Mouse (Mus musculus) kidney, adult 2 months (tissue): Measurements from ENCODE around the gene 3110040N11Rik.

Source experiments
- CTCF ChIP-seq: fragments of 200-500 bp; conservative IDR thresholded peaks from 2 replicates; pipeline ENCODE4 v1.5.1; 2011; ENCODE audit warnings: low read depth, mild to moderate bottlenecking, control low read depth, low read length, moderate library complexity, mixed read lengths; ENCODE audit not compliant: insufficient read depth, insufficient read length
- POLR2A ChIP-seq: fragments of 200-500 bp; IDR thresholded peaks from one replicate; pipeline ENCODE4 v1.6.1; 2011; ENCODE audit warnings: low read depth, low read length, control low read depth

DNA sequence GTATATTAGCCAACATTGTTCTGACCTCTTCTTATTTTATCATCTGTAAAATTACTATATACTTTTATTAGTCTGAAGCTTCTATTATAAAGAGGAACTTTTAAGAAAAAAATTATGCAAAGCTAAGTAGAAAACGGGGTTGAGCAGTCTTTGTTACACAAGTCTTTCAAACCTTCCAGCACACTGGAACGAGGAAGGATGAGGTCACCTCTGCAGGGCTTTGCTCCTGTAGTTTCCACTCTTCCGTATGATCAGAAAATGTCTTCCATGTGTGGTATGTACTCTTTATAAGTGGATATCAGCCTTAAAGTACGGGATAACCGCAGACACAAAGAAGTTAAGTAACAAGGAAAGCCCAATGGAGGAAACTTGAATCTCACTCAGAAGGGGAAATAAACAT lies 46.2 kb upstream of the 3110040N11Rik start:
- TF ChIP-seq CTCF (no peak), POLR2A (no peak)
